Mouse (Mus musculus) CD4-positive, CD25-positive, alpha-beta regulatory T cell, adult 4 months (primary cell): ENCODE results near the gene Olfr1100. TPM values are rescaled to one million over a fixed set of nuclear protein-coding genes. Genes with fewer than 3 reads are reported as not detected.

ENCODE experiments used
- ATAC-seq: one replicate; pipeline ENCODE4 v1.8.0; 2017
- polyA plus RNA-seq, 2 experiments: library from polyadenylated mRNA; unstranded; fragments of 100-300 nt; shearing (Covaris generic); gene quantifications; one replicate each; pipeline ENCODE4 v1.2.1; 2017

Gene Olfr1100
- not detected for polyA plus RNA-seq

GRCm38 (mm10) chr2:86979854-86980253, at the start of gene Olfr1100:
Gene Olfr1100 (minus strand): TSS chr2:86979954.
- no peak for ATAC-seq

GRCm38 (mm10) chr2:87026980-87027379, 47.2 kb upstream of the Olfr1100 start, which contains the start of gene Olfr1104:
Gene Olfr1104 (minus strand): TSS chr2:87027080.
- no peak for ATAC-seq

GRCm38 (mm10) chr2:86998098-86998497, 18.3 kb upstream of the Olfr1100 start, which contains the start of gene Olfr1102:
Gene Olfr1102 (plus strand): TSS chr2:86998398.
- ATAC-seq: no peak

GRCm38 (mm10) chr2:86991121-86991520, 11.4 kb upstream of the Olfr1100 start, which contains the start of gene Olfr1101:
Gene Olfr1101 (minus strand): TSS chr2:86991221.
- no peak for ATAC-seq

- ATAC-seq: no peak
These were observed 19.2 kb downstream of the Olfr1100 start, which contains the start of gene Olfr1099 for GRCm38 (mm10) chr2:86960593-86960992. Gene Olfr1099 (minus strand): TSS chr2:86960693.

- no peak for ATAC-seq
These were observed 53.2 kb downstream of the Olfr1100 start for GRCm38 (mm10) chr2:86926557-86926956.

Other genes with a start within 250 kb of the Olfr1100 start
- gene Olfr1089, start 246.3 kb downstream of the Olfr1100 start, polyA plus RNA-seq: not detected
- gene Olfr1090, start 221.0 kb downstream of the Olfr1100 start, polyA plus RNA-seq: under 1 TPM in 1 of 2 experiments, not detected in 1; 0.15 TPM
- not detected for gene Olfr1093, start 197.5 kb downstream of the Olfr1100 start, polyA plus RNA-seq
- not detected for gene Olfr141, start 169.9 kb downstream of the Olfr1100 start, polyA plus RNA-seq
- gene Olfr1094, start 155.3 kb downstream of the Olfr1100 start, polyA plus RNA-seq: not detected
- not detected for gene Olfr1095, start 128.3 kb downstream of the Olfr1100 start, polyA plus RNA-seq
- not detected for gene Gm13723, start 105.2 kb downstream of the Olfr1100 start, polyA plus RNA-seq
- not detected for gene Olfr1097, start 87.7 kb downstream of the Olfr1100 start, polyA plus RNA-seq
- gene Olfr1098, start 55.4 kb downstream of the Olfr1100 start, polyA plus RNA-seq: not detected
- not detected for gene Olfr1099, start 19.3 kb downstream of the Olfr1100 start, polyA plus RNA-seq
- gene Olfr1101, start 11.3 kb upstream of the Olfr1100 start, polyA plus RNA-seq: not detected
- gene Olfr1102, start 18.4 kb upstream of the Olfr1100 start, polyA plus RNA-seq: not detected
- not detected for gene Olfr1104, start 47.1 kb upstream of the Olfr1100 start, polyA plus RNA-seq
- gene Olfr1105, start 56.6 kb upstream of the Olfr1100 start, polyA plus RNA-seq: not detected
- gene Olfr1106, start 72.3 kb upstream of the Olfr1100 start, polyA plus RNA-seq: not detected
- not detected for gene Olfr1107, start 95.9 kb upstream of the Olfr1100 start, polyA plus RNA-seq
- gene Olfr1109, start 116.1 kb upstream of the Olfr1100 start, polyA plus RNA-seq: under 1 TPM in 1 of 2 experiments, not detected in 1; 0.13 TPM
- gene Olfr259, start 134.6 kb upstream of the Olfr1100 start, polyA plus RNA-seq: not detected
- gene Olfr1110, start 160.3 kb upstream of the Olfr1100 start, polyA plus RNA-seq: not detected
- not detected for gene Olfr1111, start 172.7 kb upstream of the Olfr1100 start, polyA plus RNA-seq
- not detected for gene Olfr1112, start 207.8 kb upstream of the Olfr1100 start, polyA plus RNA-seq
- not detected for gene Olfr1113, start 229.0 kb upstream of the Olfr1100 start, polyA plus RNA-seq